Mouse (Mus musculus): ENCODE measurements around the gene Gm44511. TPM values are rescaled to one million over a fixed set of nuclear protein-coding genes. Genes with fewer than 3 reads are reported as not detected.
"Not testable (repeated sequence)": the region's sequence is repeated elsewhere in the genome, so short reads cannot be mapped to it uniquely, and the experiment has no call there.

Gene Gm44511
- total and polyA plus RNA-seq, 3 experiments, result not detected

GRCm38 (mm10) chr6:128763736-128764523, 62.2 kb downstream of the Gm44511 start:
- DNase-seq (ENCODE audit: low spot score) (no peak), ATAC-seq (ENCODE audit: extremely low read depth, insufficient number of reproducible peaks, low FRiP score, poor library complexity, severe bottlenecking) (peak; percentile 78)
- H3K36me3 ChIP-seq (replicated peaks), result no peaks in the 10 kb centered on the region
- TF ChIP-seq GATA2 (IDR thresholded peaks at IDR 0.05; ENCODE audit: borderline replicate concordance, low read depth, low read length), result no peak
- TF ChIP-seq GATA1 (IDR thresholded peaks at IDR 0.05; ENCODE audit: borderline replicate concordance, low read length), result no peak
- TF ChIP-seq POLR2AphosphoS5 (IDR thresholded peaks at IDR 0.05; ENCODE audit: insufficient replicate concordance, low read depth, low read length), result no peak
- no peak for TF ChIP-seq TAL1 (conservative IDR thresholded peaks at IDR 0.05; ENCODE audit: low read depth, low read length)
- TF ChIP-seq CTCF (IDR thresholded peaks at IDR 0.05; ENCODE audit: low read depth, low read length), result no peak
- peaks cover 22% of the 10 kb centered on the region for H3K9me3 ChIP-seq (replicated peaks)
- no peaks in the 10 kb centered on the region for H3K4me1 ChIP-seq (ENCODE audit: insufficient read depth, low read depth, low read length)
- peak overlapping the region; percentile 61; the same call in 1 of the 2 replicates for H3K4me3 ChIP-seq (ENCODE audit: low read depth, low read length)
- no peaks in the 10 kb centered on the region for H3K27me3 ChIP-seq (ENCODE audit: insufficient read depth, low read length)

GRCm38 (mm10) chr6:128762892-128763670, 63.0 kb downstream of the Gm44511 start:
- H3K4me3 ChIP-seq (ENCODE audit: low read depth, low read length); H3K27me3 ChIP-seq (ENCODE audit: insufficient read depth, low read length); ATAC-seq (ENCODE audit: extremely low read depth, insufficient number of reproducible peaks, low FRiP score, poor library complexity, severe bottlenecking); DNase-seq (ENCODE audit: low spot score); H3K4me1 ChIP-seq (ENCODE audit: insufficient read depth, low read depth, low read length); H3K36me3 ChIP-seq (replicated peaks): not testable (repeated sequence)
- H3K9me3 ChIP-seq (replicated peaks), result peaks cover 22% of the 10 kb centered on the region

GRCm38 (mm10) chr6:128761144-128761540, 65.0 kb downstream of the Gm44511 start:
- no peak overlapping the region; the same call in 1 of the 2 replicates for H3K4me3 ChIP-seq (ENCODE audit: low read depth, low read length)
- DNase-seq (ENCODE audit: low spot score) (no peak), ATAC-seq (ENCODE audit: extremely low read depth, insufficient number of reproducible peaks, low FRiP score, poor library complexity, severe bottlenecking) (no peak)
- TF ChIP-seq TAL1 (conservative IDR thresholded peaks at IDR 0.05; ENCODE audit: low read depth, low read length) (no peak), GATA1 (IDR thresholded peaks at IDR 0.05; ENCODE audit: borderline replicate concordance, low read length) (no peak), GATA2 (IDR thresholded peaks at IDR 0.05; ENCODE audit: borderline replicate concordance, low read depth, low read length) (no peak)
- peaks cover 15% of the 10 kb centered on the region for H3K9me3 ChIP-seq (replicated peaks)
- no peaks in the 10 kb centered on the region for H3K27me3 ChIP-seq (ENCODE audit: insufficient read depth, low read length)
- no peaks in the 10 kb centered on the region for H3K4me1 ChIP-seq (ENCODE audit: insufficient read depth, low read depth, low read length)
- no peaks in the 10 kb centered on the region for H3K36me3 ChIP-seq (replicated peaks)

- peak; percentile 8; the same call in 1 of the 2 replicates for TF ChIP-seq CTCF (IDR thresholded peaks at IDR 0.05; ENCODE audit: low read depth, low read length)
- H3K4me1 ChIP-seq (ENCODE audit: insufficient read depth, low read depth, low read length); H3K36me3 ChIP-seq (replicated peaks); DNase-seq (ENCODE audit: low spot score); H3K27me3 ChIP-seq (ENCODE audit: insufficient read depth, low read length): not testable (repeated sequence)
- Histone ChIP-seq H3K4me3 (ENCODE audit: low read depth, low read length) (peak overlapping the region; percentile 71), H3K9me3 (replicated peaks) (peaks cover 15% of the 10 kb centered on the region)
- peak; percentile 48; the same call in 1 of the 2 replicates for ATAC-seq (ENCODE audit: extremely low read depth, insufficient number of reproducible peaks, low FRiP score, poor library complexity, severe bottlenecking)
These were observed 65.5 kb downstream of the Gm44511 start for GRCm38 (mm10) chr6:128760416-128761143.

DNA sequence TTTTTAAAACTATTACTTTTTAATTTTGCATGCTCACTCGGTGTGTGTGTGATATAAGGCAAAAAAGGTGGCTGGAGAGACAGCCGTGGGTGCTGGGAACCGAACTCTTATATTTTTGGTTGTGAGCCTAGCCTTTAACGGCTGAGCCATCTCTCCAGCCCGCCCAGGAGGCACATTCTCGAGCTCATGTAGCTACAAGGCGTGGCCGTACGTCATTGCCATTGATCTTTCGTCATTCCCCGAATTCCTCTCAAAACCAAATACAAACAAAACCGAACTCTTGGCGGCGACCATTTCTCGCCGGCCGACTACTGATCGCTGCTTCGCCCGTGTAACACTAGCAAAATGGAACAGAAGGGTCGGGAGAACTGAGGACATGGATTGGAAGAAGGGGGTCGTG, 66.1 kb downstream of the Gm44511 start:
- peak overlapping the region; percentile 71 for H3K4me3 ChIP-seq (ENCODE audit: low read depth, low read length)
- not testable (repeated sequence) for H3K4me1 ChIP-seq (ENCODE audit: insufficient read depth, low read depth, low read length); H3K27me3 ChIP-seq (ENCODE audit: insufficient read depth, low read length); DNase-seq (ENCODE audit: low spot score); H3K36me3 ChIP-seq (replicated peaks)
- ATAC-seq (ENCODE audit: extremely low read depth, insufficient number of reproducible peaks, low FRiP score, poor library complexity, severe bottlenecking), result peak; percentile 11; the same call in 1 of the 2 replicates
- H3K9me3 ChIP-seq (replicated peaks), result peaks cover 15% of the 10 kb centered on the region

GRCm38 (mm10) chr6:128759221-128759950, 66.7 kb downstream of the Gm44511 start:
- H3K9me3 ChIP-seq (replicated peaks), result peaks cover 20% of the 10 kb centered on the region
- H3K36me3 ChIP-seq (replicated peaks), result no peaks in the 10 kb centered on the region
- TF ChIP-seq GATA2 (IDR thresholded peaks at IDR 0.05; ENCODE audit: borderline replicate concordance, low read depth, low read length), result no peak
- TF ChIP-seq TAL1 (conservative IDR thresholded peaks at IDR 0.05; ENCODE audit: low read depth, low read length), result no peak
- no peak for TF ChIP-seq GATA1 (IDR thresholded peaks at IDR 0.05; ENCODE audit: borderline replicate concordance, low read length)
- no peak for TF ChIP-seq CTCF (IDR thresholded peaks at IDR 0.05; ENCODE audit: low read depth, low read length)
- no peak for TF ChIP-seq POLR2AphosphoS5 (IDR thresholded peaks at IDR 0.05; ENCODE audit: insufficient replicate concordance, low read depth, low read length)
- ATAC-seq (ENCODE audit: extremely low read depth, insufficient number of reproducible peaks, low FRiP score, poor library complexity, severe bottlenecking), result no peak
- H3K4me3 ChIP-seq (ENCODE audit: low read depth, low read length), result no peak overlapping the region
- DNase-seq (ENCODE audit: low spot score), result no peak
- H3K27me3 ChIP-seq (ENCODE audit: insufficient read depth, low read length), result no peaks in the 10 kb centered on the region
- no peaks in the 10 kb centered on the region for H3K4me1 ChIP-seq (ENCODE audit: insufficient read depth, low read depth, low read length)

GRCm38 (mm10) chr6:128755402-128755763, 70.7 kb downstream of the Gm44511 start:
- H3K36me3 ChIP-seq (replicated peaks); H3K4me1 ChIP-seq (ENCODE audit: insufficient read depth, low read depth, low read length); H3K4me3 ChIP-seq (ENCODE audit: low read depth, low read length); DNase-seq (ENCODE audit: low spot score); H3K27me3 ChIP-seq (ENCODE audit: insufficient read depth, low read length); ATAC-seq (ENCODE audit: extremely low read depth, insufficient number of reproducible peaks, low FRiP score, poor library complexity, severe bottlenecking): not testable (repeated sequence)
- 0 out of 2 replicates have a peak, but pooled peaks cover 13% of the 10 kb centered on the region for H3K9me3 ChIP-seq (replicated peaks)

GRCm38 (mm10) chr6:128754748-128755401, 71.2 kb downstream of the Gm44511 start:
- ATAC-seq (ENCODE audit: extremely low read depth, insufficient number of reproducible peaks, low FRiP score, poor library complexity, severe bottlenecking); H3K4me3 ChIP-seq (ENCODE audit: low read depth, low read length); H3K9me3 ChIP-seq (replicated peaks); H3K36me3 ChIP-seq (replicated peaks); DNase-seq (ENCODE audit: low spot score); H3K27me3 ChIP-seq (ENCODE audit: insufficient read depth, low read length); H3K4me1 ChIP-seq (ENCODE audit: insufficient read depth, low read depth, low read length): not testable (repeated sequence)

- not testable (repeated sequence) for H3K36me3 ChIP-seq (replicated peaks); H3K4me1 ChIP-seq (ENCODE audit: insufficient read depth, low read depth, low read length); DNase-seq (ENCODE audit: low spot score); H3K27me3 ChIP-seq (ENCODE audit: insufficient read depth, low read length); H3K9me3 ChIP-seq (replicated peaks); ATAC-seq (ENCODE audit: extremely low read depth, insufficient number of reproducible peaks, low FRiP score, poor library complexity, severe bottlenecking); H3K4me3 ChIP-seq (ENCODE audit: low read depth, low read length)
These were observed 71.8 kb downstream of the Gm44511 start for GRCm38 (mm10) chr6:128754265-128754664.
